Comparison of ENCODE assay signal across 18 mouse cellular contexts in genomic region chr16:79692444-79692843, GRCm38 (mm10).
"Had no signal": no experiment of that assay in that cellular context is flagged by ENCODE, and none has a peak within 500 bp of the region (broad histone marks: within the 10 kb centered on the region; RNA-seq: fewer than 3 reads in every experiment).

No protein-coding gene starts in this region.

- H3K4me2 ChIP-seq: limb, embryonic 12.5 days; limb, embryonic 15.5 days; liver, embryonic 12.5 days; liver, embryonic 15.5 days; lung, embryonic 15.5 days; midbrain, embryonic 13.5 days; neural tube, embryonic 12.5 days; neural tube, embryonic 15.5 days had no signal

- H3K4me3 ChIP-seq: limb, embryonic 12.5 days; limb, embryonic 15.5 days; liver, embryonic 12.5 days; liver, embryonic 15.5 days; lung, embryonic 15.5 days; megakaryocyte, embryonic 14.5 days; midbrain, embryonic 10.5 days; midbrain, embryonic 13.5 days; neural tube, embryonic 12.5 days; neural tube, embryonic 15.5 days had no signal

- H3K27ac ChIP-seq: limb, embryonic 12.5 days; limb, embryonic 15.5 days; liver, embryonic 12.5 days; liver, embryonic 15.5 days; lung, embryonic 15.5 days; midbrain, embryonic 10.5 days; midbrain, embryonic 13.5 days; neural tube, embryonic 12.5 days; neural tube, embryonic 15.5 days had no signal

- H3K36me3 ChIP-seq: limb, embryonic 12.5 days; limb, embryonic 15.5 days; liver, embryonic 12.5 days; liver, embryonic 15.5 days; lung, embryonic 15.5 days; midbrain, embryonic 10.5 days; midbrain, embryonic 13.5 days; neural tube, embryonic 12.5 days; neural tube, embryonic 15.5 days had no signal

- DNase-seq: kidney, postnatal 14 days; kidney, postnatal 4 days; left cerebral cortex, postnatal 4 days; lung, adult 18-20 months; lung, postnatal 10 days; lung, postnatal 36 days; thymus, adult 18-20 months; thymus, postnatal 36 days had no signal

- H3K27me3 ChIP-seq: limb, embryonic 12.5 days; limb, embryonic 15.5 days; liver, embryonic 12.5 days; liver, embryonic 15.5 days; lung, embryonic 15.5 days; megakaryocyte, embryonic 14.5 days; midbrain, embryonic 13.5 days; neural tube, embryonic 12.5 days; neural tube, embryonic 15.5 days had no signal

- H3K4me1 ChIP-seq: limb, embryonic 12.5 days; limb, embryonic 15.5 days; liver, embryonic 12.5 days; liver, embryonic 15.5 days; lung, embryonic 15.5 days; megakaryocyte, embryonic 14.5 days; midbrain, embryonic 10.5 days; midbrain, embryonic 13.5 days; neural tube, embryonic 12.5 days; neural tube, embryonic 15.5 days had no signal

- H3K9ac ChIP-seq: limb, embryonic 12.5 days; limb, embryonic 15.5 days; liver, embryonic 12.5 days; liver, embryonic 15.5 days; lung, embryonic 15.5 days; midbrain, embryonic 13.5 days; neural tube, embryonic 12.5 days; neural tube, embryonic 15.5 days had no signal

- H3K9me3 ChIP-seq: limb, embryonic 12.5 days; limb, embryonic 15.5 days; liver, embryonic 12.5 days; liver, embryonic 15.5 days; lung, embryonic 15.5 days; megakaryocyte, embryonic 14.5 days; midbrain, embryonic 10.5 days; midbrain, embryonic 13.5 days; neural tube, embryonic 12.5 days; neural tube, embryonic 15.5 days had no signal

- ATAC-seq: liver, embryonic 12.5 days; midbrain, embryonic 13.5 days had no signal
